Mouse (Mus musculus) MEL (cell line): ENCODE measurements at regions not wholly inside any gene's neighbourhood (a gene's known extent, or its start where the extent isn't known, plus 50 kb on each side); places are given as distances from the start of the nearest gene placed in this dataset.

Experiments
- DNase-seq: peaks from one replicate; pipeline ENCODE4 v3.0.0; 2011; ENCODE audit warnings: low read depth, low spot score
- H3K27ac ChIP-seq: 2 replicates; pipeline ENCODE4 v1.5.1; 2012; ENCODE audit warnings: low read depth, mild to moderate bottlenecking, control low read depth, low read length, moderate library complexity; ENCODE audit not compliant: control insufficient read depth
- H3K27me3 ChIP-seq, 2 experiments: fragments of 150-350 bp in 1 of 2; sonication (generic) in 1 of 2; 2 replicates each; pipeline ENCODE4 v1.6.1; 2012; ENCODE audit warnings: low read length in 2 of 2, mild to moderate bottlenecking in 2 of 2, improper control_type of control experiment in 1 of 2, moderate library complexity in 1 of 2; ENCODE audit not compliant: insufficient read depth in 2 of 2, control insufficient read depth in 1 of 2
- H3K36me3 ChIP-seq, 2 experiments: 2 replicates each; pipeline ENCODE4 v1.6.1; 2012 to 2014; ENCODE audit warnings: low read length in 2 of 2, improper control_type of control experiment in 1 of 2, inconsistent platforms in 1 of 2, mild to moderate bottlenecking in 1 of 2; ENCODE audit not compliant: insufficient read depth in 2 of 2, control insufficient read depth in 1 of 2
- H3K4me1 ChIP-seq, 2 experiments: fragments of 150-350 bp in 1 of 2; sonication (generic) in 1 of 2; 2 replicates each; pipeline ENCODE4 v1.6.1; 2012; ENCODE audit warnings: low read length in 2 of 2, improper control_type of control experiment in 1 of 2, mild to moderate bottlenecking in 1 of 2; ENCODE audit not compliant: insufficient read depth in 2 of 2, control insufficient read depth in 1 of 2
- H3K4me3 ChIP-seq, 2 experiments: fragments of 150-350 bp in 1 of 2; sonication (generic) in 1 of 2; 2 replicates each; pipeline ENCODE4 v1.5.1; 2012; ENCODE audit warnings: low read depth in 2 of 2, low read length in 2 of 2, mild to moderate bottlenecking in 2 of 2, moderate library complexity in 2 of 2, control low read depth in 1 of 2, improper control_type of control experiment in 1 of 2; ENCODE audit not compliant: control insufficient read depth in 1 of 2, insufficient read depth in 1 of 2
- H3K79me2 ChIP-seq: 2 replicates; pipeline ENCODE4 v1.6.1; 2012; ENCODE audit warnings: mild to moderate bottlenecking, low read length, moderate library complexity; ENCODE audit not compliant: control insufficient read depth, poor library complexity, insufficient read depth
- H3K9ac ChIP-seq: 2 replicates; pipeline ENCODE4 v1.6.1; 2012; ENCODE audit warnings: low read depth, mild to moderate bottlenecking, control low read depth, low read length, moderate library complexity; ENCODE audit not compliant: control insufficient read depth, poor library complexity, severe bottlenecking
- H3K9me3 ChIP-seq: fragments of 150-350 bp; sonication (generic); replicated peaks from 2 replicates; pipeline ENCODE4 v1.6.1; 2012; ENCODE audit warnings: mild to moderate bottlenecking, low read length, improper control_type of control experiment, moderate library complexity; ENCODE audit not compliant: insufficient read depth
- CHD1 ChIP-seq: IDR thresholded peaks from 2 replicates; pipeline ENCODE4 v1.6.1; 2012; ENCODE audit warnings: low read depth, mild to moderate bottlenecking, inconsistent platforms, low read length, improper control_type of control experiment
- CTCF ChIP-seq, 3 experiments: IDR thresholded peaks in 2 of 3; conservative IDR thresholded peaks in 1 of 3; 2 replicates each; pipeline ENCODE4 v1.5.1; 2011 to 2012; ENCODE audit warnings: low read length in 3 of 3, low read depth in 2 of 3, mild to moderate bottlenecking in 2 of 3, improper control_type of control experiment in 1 of 3, inconsistent platforms in 1 of 3, mixed read lengths in 1 of 3, moderate library complexity in 1 of 3; ENCODE audit not compliant: control insufficient read depth in 1 of 3, insufficient read depth in 1 of 3, poor library complexity in 1 of 3, severe bottlenecking in 1 of 3
- E2F4 ChIP-seq: IDR thresholded peaks from 2 replicates; pipeline ENCODE4 v1.6.1; 2011; ENCODE audit warnings: low read depth, low read length, improper control_type of control experiment, borderline replicate concordance
- HCFC1 ChIP-seq: IDR thresholded peaks from 2 replicates; pipeline ENCODE4 v1.6.1; 2012; ENCODE audit warnings: low read depth, mild to moderate bottlenecking, inconsistent platforms, low read length, improper control_type of control experiment, moderate library complexity
- MYB ChIP-seq: IDR thresholded peaks from 2 replicates; pipeline ENCODE4 v1.6.1; 2011; ENCODE audit warnings: mild to moderate bottlenecking, low read depth, low read length, improper control_type of control experiment
- NRF1 ChIP-seq: IDR thresholded peaks from 2 replicates; pipeline ENCODE4 v1.6.1; 2014; ENCODE audit warnings: low read depth, mild to moderate bottlenecking, inconsistent platforms, low read length, improper control_type of control experiment, moderate library complexity; ENCODE audit not compliant: poor library complexity, insufficient read depth, severe bottlenecking
- POLR2AphosphoS2 ChIP-seq: IDR thresholded peaks from 2 replicates; pipeline ENCODE4 v1.6.1; 2011; ENCODE audit warnings: low read length, improper control_type of control experiment
- SIN3A ChIP-seq: IDR thresholded peaks from 2 replicates; pipeline ENCODE4 v1.6.1; 2012; ENCODE audit warnings: low read length, improper control_type of control experiment, inconsistent platforms
- USF1 ChIP-seq: IDR thresholded peaks from 2 replicates; pipeline ENCODE4 v1.6.1; 2014; ENCODE audit warnings: low read depth, mild to moderate bottlenecking, inconsistent platforms, low read length, improper control_type of control experiment, moderate library complexity
- USF2 ChIP-seq, 2 experiments: IDR thresholded peaks; 2 replicates each; pipeline ENCODE4 v1.6.1; 2011 to 2012; ENCODE audit warnings: improper control_type of control experiment in 2 of 2, low read length in 2 of 2, borderline replicate concordance in 1 of 2, inconsistent platforms in 1 of 2, low read depth in 1 of 2, mild to moderate bottlenecking in 1 of 2; ENCODE audit not compliant: insufficient read depth in 1 of 2
- ZC3H11A ChIP-seq: IDR thresholded peaks from 2 replicates; pipeline ENCODE4 v1.6.1; 2012; ENCODE audit warnings: low read depth, mild to moderate bottlenecking, inconsistent platforms, low read length, improper control_type of control experiment
- ZKSCAN1 ChIP-seq: IDR thresholded peaks from 2 replicates; pipeline ENCODE4 v1.6.1; 2012; ENCODE audit warnings: low read depth, mild to moderate bottlenecking, inconsistent platforms, low read length, improper control_type of control experiment, moderate library complexity

DNA sequence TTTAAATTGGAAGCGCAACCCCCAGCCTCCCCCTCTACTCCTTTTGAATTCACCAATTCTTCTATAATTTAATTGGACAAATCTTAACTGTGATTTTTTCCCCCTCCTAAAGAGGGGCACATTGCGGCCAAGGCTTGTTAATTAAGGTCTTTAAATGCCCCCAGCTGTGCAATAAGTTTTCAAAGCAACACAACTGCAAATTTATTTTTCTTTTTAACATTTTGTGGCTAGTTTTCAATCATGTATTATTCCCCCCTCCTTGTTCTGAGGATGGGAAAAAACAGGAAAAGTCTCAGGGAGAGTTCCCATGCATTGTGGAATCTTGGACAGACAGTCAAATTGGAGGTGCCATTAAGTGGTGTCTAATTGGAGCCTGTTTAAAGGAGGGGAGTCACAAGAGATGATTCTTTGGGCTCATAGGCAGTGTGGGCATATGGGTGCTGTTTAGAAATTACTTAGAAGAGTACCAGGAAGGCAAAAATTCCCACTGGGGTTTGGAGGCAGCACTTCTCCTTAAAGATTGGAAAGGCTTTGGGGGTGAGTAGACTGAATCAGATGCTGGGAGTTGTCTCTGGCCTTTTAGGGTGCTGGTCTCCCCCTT, 281.9 kb upstream of the Sall1 start:
- Histone ChIP-seq H3K9ac (no peak overlapping the region), H3K79me2 (no peaks in the 10 kb centered on the region), H3K36me3 (no peaks in the 10 kb centered on the region), H3K4me1 (no peaks in the 10 kb centered on the region), H3K27ac (no peak overlapping the region), H3K4me3 (no peak overlapping the region), H3K27me3 (no peaks in the 10 kb centered on the region), H3K9me3 (no peaks in the 10 kb centered on the region)
- no peak for TF ChIP-seq ZKSCAN1
- no peak for TF ChIP-seq ZC3H11A
- no peak for TF ChIP-seq HCFC1
- no peak for TF ChIP-seq E2F4
- DNase-seq, result no peak

DNA sequence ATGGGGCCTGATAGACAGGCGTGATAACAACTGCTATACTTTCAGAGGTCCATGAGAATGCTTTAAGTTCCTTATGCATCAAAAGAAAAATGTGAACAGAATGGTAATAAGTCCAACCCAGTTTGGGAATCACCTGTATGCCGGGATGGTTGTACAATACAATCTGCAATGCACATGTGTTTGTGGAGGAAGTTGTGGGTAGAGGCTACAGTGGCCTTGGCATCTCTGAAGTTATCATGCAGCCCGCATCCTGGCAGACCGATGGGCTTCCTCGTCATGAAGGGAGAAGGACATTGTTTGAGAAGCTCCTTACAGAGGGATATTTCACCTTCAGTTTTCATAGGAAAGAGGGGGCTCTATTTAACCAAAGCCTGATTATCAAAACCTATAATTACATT, 281.3 kb upstream of the Sall1 start:
- no peak for DNase-seq
- Histone ChIP-seq H3K4me3 (no peak overlapping the region), H3K27me3 (no peaks in the 10 kb centered on the region), H3K79me2 (no peaks in the 10 kb centered on the region), H3K4me1 (no peaks in the 10 kb centered on the region), H3K36me3 (no peaks in the 10 kb centered on the region)
- TF ChIP-seq SIN3A (no peak), USF2 (IDR thresholded peaks at IDR 0.05; ENCODE audit: borderline replicate concordance in 1 of 2, insufficient read depth in 1 of 2, low read depth in 1 of 2, low read length in 2 of 2) (no peak), POLR2AphosphoS2 (no peak), CHD1 (no peak), CTCF (IDR thresholded peaks at IDR 0.05 in 2 of 3, conservative IDR thresholded peaks at IDR 0.05 in 1 of 3; ENCODE audit: control insufficient read depth in 1 of 3, insufficient read depth in 1 of 3, low read depth in 2 of 3, low read length in 3 of 3, poor library complexity in 1 of 3, severe bottlenecking in 1 of 3) (no peak), MYB (no peak), USF1 (no peak)
- TF ChIP-seq, all 39 proteins: peak for 0
- Histone ChIP-seq H3K9me3 (no peaks in the 10 kb centered on the region), H3K9ac (no peak overlapping the region), H3K27ac (no peak overlapping the region)

GRCm38 (mm10) chr8:89324462-89325247, 280.7 kb upstream of the Sall1 start:
- no peak overlapping the region for H3K4me3 ChIP-seq
- H3K9ac ChIP-seq, result no peak overlapping the region
- H3K27ac ChIP-seq, result no peak overlapping the region
- no peaks in the 10 kb centered on the region for H3K27me3 ChIP-seq
- no peaks in the 10 kb centered on the region for H3K79me2 ChIP-seq
- no peaks in the 10 kb centered on the region for H3K9me3 ChIP-seq
- H3K4me1 ChIP-seq, result no peaks in the 10 kb centered on the region
- DNase-seq, result no peak
- TF ChIP-seq USF2 (IDR thresholded peaks at IDR 0.05; ENCODE audit: borderline replicate concordance in 1 of 2, insufficient read depth in 1 of 2, low read depth in 1 of 2, low read length in 2 of 2) (no peak), NRF1 (no peak), HCFC1 (no peak)
- H3K36me3 ChIP-seq, result no peaks in the 10 kb centered on the region
